Mouse (Mus musculus): ENCODE data around the gene Farp1. TPM values are rescaled to one million over a fixed set of nuclear protein-coding genes. Genes with fewer than 3 reads are reported as not detected.

Farp1 gene
- total RNA-seq, 1 experiment = 8.6 TPM

GRCm38 (mm10) chr14:121097640-121098435, 62.8 kb downstream of the Farp1 start:
- no peak for DNase-seq (ENCODE audit: low read depth, low spot score)
- Histone ChIP-seq H3K9me3 (ENCODE audit: control insufficient read depth, insufficient read depth, low read depth, low read length) (no peaks in the 10 kb centered on the region), H3K4me1 (ENCODE audit: control insufficient read depth in 2 of 2, insufficient read depth in 2 of 2, low read length in 2 of 2, poor library complexity in 1 of 2) (peaks cover 0 to 9% of the 10 kb centered on the region in 2 experiments; a peak in 2 of 4 replicates), H3K27ac (ENCODE audit: insufficient read depth, low read depth, low read length, poor library complexity, severe bottlenecking) (no peak overlapping the region), H3K36me3 (ENCODE audit: control insufficient read depth, insufficient read depth, low read length, poor library complexity, severe bottlenecking) (no peaks in the 10 kb centered on the region), H3K4me3 (ENCODE audit: insufficient read depth in 1 of 2, low read depth in 1 of 2, low read length in 2 of 2, poor library complexity in 1 of 2, severe bottlenecking in 1 of 2) (no peak overlapping the region), H3K9ac (ENCODE audit: insufficient read depth, low read depth, low read length, poor library complexity, severe bottlenecking) (no peak overlapping the region)
- in situ Hi-C loops (cut with MboI; ENCODE audit: low sequenced_read_pairs in 2 of 2, unreplicated experiment in 2 of 2) = no loop called here
- TF ChIP-seq ZC3H11A (IDR thresholded peaks at IDR 0.05; ENCODE audit: borderline replicate concordance, low read depth, low read length) (no peak), MAFK (IDR thresholded peaks at IDR 0.05; ENCODE audit: insufficient read depth, low read depth, low read length) (no peak), ZNF384 (IDR thresholded peaks at IDR 0.05; ENCODE audit: low read depth, low read length) (no peak), HCFC1 (IDR thresholded peaks at IDR 0.05; ENCODE audit: borderline replicate concordance, insufficient read depth, low read length) (no peak), CHD2 (IDR thresholded peaks at IDR 0.05; ENCODE audit: low read depth, low read length) (no peak)

- Histone ChIP-seq H3K27ac (ENCODE audit: insufficient read depth, low read depth, low read length, poor library complexity, severe bottlenecking) (no peak overlapping the region), H3K4me3 (ENCODE audit: insufficient read depth in 1 of 2, low read depth in 1 of 2, low read length in 2 of 2, poor library complexity in 1 of 2, severe bottlenecking in 1 of 2) (no peak overlapping the region), H3K4me1 (ENCODE audit: control insufficient read depth in 2 of 2, insufficient read depth in 2 of 2, low read length in 2 of 2, poor library complexity in 1 of 2) (peaks cover 0 to 12% of the 10 kb centered on the region in 2 experiments; a peak in 2 of 4 replicates)
Observed at GRCm38 (mm10) chr14:121099120-121099519, 64.1 kb downstream of the Farp1 start.

GRCm38 (mm10) chr14:121099876-121100275, 64.9 kb downstream of the Farp1 start:
- Histone ChIP-seq H3K4me1 (ENCODE audit: control insufficient read depth in 2 of 2, insufficient read depth in 2 of 2, low read length in 2 of 2, poor library complexity in 1 of 2) (peaks cover 0 to 14% of the 10 kb centered on the region in 2 experiments; a peak in 2 of 4 replicates), H3K27ac (ENCODE audit: insufficient read depth, low read depth, low read length, poor library complexity, severe bottlenecking) (no peak overlapping the region), H3K9me3 (ENCODE audit: control insufficient read depth, insufficient read depth, low read depth, low read length) (no peaks in the 10 kb centered on the region), H3K36me3 (ENCODE audit: control insufficient read depth, insufficient read depth, low read length, poor library complexity, severe bottlenecking) (no peaks in the 10 kb centered on the region), H3K4me3 (ENCODE audit: insufficient read depth in 1 of 2, low read depth in 1 of 2, low read length in 2 of 2, poor library complexity in 1 of 2, severe bottlenecking in 1 of 2) (no peak overlapping the region), H3K9ac (ENCODE audit: insufficient read depth, low read depth, low read length, poor library complexity, severe bottlenecking) (no peak overlapping the region)
- in situ Hi-C loops (cut with MboI; ENCODE audit: low sequenced_read_pairs in 2 of 2, unreplicated experiment in 2 of 2) = no loop called here
- DNase-seq (ENCODE audit: low read depth, low spot score) = no peak
- no peak for TF ChIP-seq ZNF384 (IDR thresholded peaks at IDR 0.05; ENCODE audit: low read depth, low read length)
- TF ChIP-seq CHD2 (IDR thresholded peaks at IDR 0.05; ENCODE audit: low read depth, low read length) = no peak
- no peak for TF ChIP-seq HCFC1 (IDR thresholded peaks at IDR 0.05; ENCODE audit: borderline replicate concordance, insufficient read depth, low read length)
- no peak for TF ChIP-seq ZC3H11A (IDR thresholded peaks at IDR 0.05; ENCODE audit: borderline replicate concordance, low read depth, low read length)
- TF ChIP-seq MAFK (IDR thresholded peaks at IDR 0.05; ENCODE audit: insufficient read depth, low read depth, low read length) = no peak

More at GRCm38 (mm10) chr14:121099120-121099519, 64.1 kb downstream of the Farp1 start:
- in situ Hi-C loops (cut with MboI; ENCODE audit: low sequenced_read_pairs in 2 of 2, unreplicated experiment in 2 of 2) = no loop called here
- no peaks in the 10 kb centered on the region for H3K36me3 ChIP-seq (ENCODE audit: control insufficient read depth, insufficient read depth, low read length, poor library complexity, severe bottlenecking)
- H3K9ac ChIP-seq (ENCODE audit: insufficient read depth, low read depth, low read length, poor library complexity, severe bottlenecking) = no peak overlapping the region
- TF ChIP-seq ZC3H11A (IDR thresholded peaks at IDR 0.05; ENCODE audit: borderline replicate concordance, low read depth, low read length) = no peak
- no peak for TF ChIP-seq ZNF384 (IDR thresholded peaks at IDR 0.05; ENCODE audit: low read depth, low read length)
- no peak for DNase-seq (ENCODE audit: low read depth, low spot score)
- no peaks in the 10 kb centered on the region for H3K9me3 ChIP-seq (ENCODE audit: control insufficient read depth, insufficient read depth, low read depth, low read length)

- H3K4me3 ChIP-seq (ENCODE audit: insufficient read depth in 1 of 2, low read depth in 1 of 2, low read length in 2 of 2, poor library complexity in 1 of 2, severe bottlenecking in 1 of 2) = no peak overlapping the region
- TF ChIP-seq CHD2 (IDR thresholded peaks at IDR 0.05; ENCODE audit: low read depth, low read length) = no peak
- no peak for TF ChIP-seq ZC3H11A (IDR thresholded peaks at IDR 0.05; ENCODE audit: borderline replicate concordance, low read depth, low read length)
- TF ChIP-seq ZNF384 (IDR thresholded peaks at IDR 0.05; ENCODE audit: low read depth, low read length) = no peak
- TF ChIP-seq MAFK (IDR thresholded peaks at IDR 0.05; ENCODE audit: insufficient read depth, low read depth, low read length) = no peak
- no peak for TF ChIP-seq HCFC1 (IDR thresholded peaks at IDR 0.05; ENCODE audit: borderline replicate concordance, insufficient read depth, low read length)
- no peak overlapping the region for H3K27ac ChIP-seq (ENCODE audit: insufficient read depth, low read depth, low read length, poor library complexity, severe bottlenecking)
- no peak for DNase-seq (ENCODE audit: low read depth, low spot score)
- H3K9ac ChIP-seq (ENCODE audit: insufficient read depth, low read depth, low read length, poor library complexity, severe bottlenecking) = no peak overlapping the region
- H3K9me3 ChIP-seq (ENCODE audit: control insufficient read depth, insufficient read depth, low read depth, low read length) = no peaks in the 10 kb centered on the region
- peaks cover 0 to 15% of the 10 kb centered on the region in 2 experiments; a peak in 2 of 4 replicates for H3K4me1 ChIP-seq (ENCODE audit: control insufficient read depth in 2 of 2, insufficient read depth in 2 of 2, low read length in 2 of 2, poor library complexity in 1 of 2)
- H3K36me3 ChIP-seq (ENCODE audit: control insufficient read depth, insufficient read depth, low read length, poor library complexity, severe bottlenecking) = no peaks in the 10 kb centered on the region
- in situ Hi-C loops (cut with MboI; ENCODE audit: low sequenced_read_pairs in 2 of 2, unreplicated experiment in 2 of 2) = no loop called here
Observed at GRCm38 (mm10) chr14:121100829-121101228, 65.8 kb downstream of the Farp1 start.

Measured in ES-E14 (cell line).